Mouse (Mus musculus): ENCODE results near the gene Nav2.

DNA sequence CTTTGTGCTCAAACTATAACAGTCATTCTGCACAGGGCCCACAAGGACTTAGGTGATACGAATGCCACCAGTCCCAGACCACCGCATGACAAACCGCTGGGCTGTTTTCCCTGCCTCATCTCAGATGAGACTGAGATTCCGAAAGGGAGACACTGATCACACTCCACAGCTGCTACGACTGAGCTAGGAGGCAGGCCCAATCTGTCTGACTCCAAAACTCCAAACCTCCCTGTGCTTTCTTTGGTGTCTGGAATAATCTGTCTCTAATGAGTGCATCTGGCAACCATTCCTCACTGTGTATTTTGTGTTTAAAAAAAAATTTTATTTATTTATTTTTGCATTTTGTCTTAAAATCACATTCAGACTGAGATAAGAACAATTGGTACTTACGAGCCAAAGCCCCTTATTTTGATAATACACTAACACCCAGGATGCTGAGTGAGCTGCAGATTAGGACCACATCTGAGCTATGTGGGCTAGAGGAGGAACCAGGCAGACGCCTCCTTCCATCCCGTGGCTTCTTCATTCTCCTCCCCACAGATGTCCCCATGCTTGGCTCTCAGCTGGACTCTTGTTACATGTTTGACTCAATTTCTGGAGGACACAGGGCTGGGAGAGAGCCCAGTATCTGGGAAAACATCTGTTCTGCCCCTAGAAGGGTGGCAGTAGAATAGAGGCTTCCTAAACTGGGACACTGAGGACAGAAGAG, 149.9 kb downstream of the Nav2 start:
- TF ChIP-seq GATA1 (IDR thresholded peaks at IDR 0.05; ENCODE audit: borderline replicate concordance, low read length) (no peak), FLI1 (IDR thresholded peaks at IDR 0.05; ENCODE audit: low read length) (no peak)
